Mouse (Mus musculus): ENCODE results near the gene Anapc4.

GRCm38 (mm10) chr5:52904246-52904645, 70.4 kb downstream of the Anapc4 start:
- TF ChIP-seq CTCF (conservative IDR thresholded peaks at IDR 0.05 in 1 of 2, IDR thresholded peaks at IDR 0.05 in 1 of 2; ENCODE audit: low read depth in 2 of 2, low read length in 2 of 2) = no peak
- TF ChIP-seq GABPA (IDR thresholded peaks at IDR 0.05; ENCODE audit: insufficient replicate concordance, low read depth, low read length) = no peak
- TF ChIP-seq EP300 (IDR thresholded peaks at IDR 0.05; ENCODE audit: low read length) = no peak
- no peak for TF ChIP-seq ETS1 (conservative IDR thresholded peaks at IDR 0.05; ENCODE audit: low read depth, low read length)
- TF ChIP-seq UBTF (IDR thresholded peaks at IDR 0.05; ENCODE audit: low read depth, low read length) = no peak
- TF ChIP-seq CHD2 (IDR thresholded peaks at IDR 0.05; ENCODE audit: low read length) = no peak
- no peak for TF ChIP-seq SMC3 (IDR thresholded peaks at IDR 0.05; ENCODE audit: low read depth, low read length)
- TF ChIP-seq USF2 (conservative IDR thresholded peaks at IDR 0.05; ENCODE audit: low read depth, low read length) = no peak
- no peak for TF ChIP-seq NRF1 (IDR thresholded peaks at IDR 0.05; ENCODE audit: low read depth, low read length)
- TF ChIP-seq JUND (conservative IDR thresholded peaks at IDR 0.05; ENCODE audit: low read depth, low read length) = no peak
- TF ChIP-seq POLR2A (IDR thresholded peaks at IDR 0.05; ENCODE audit: low read depth, low read length) = no peak
- no peak for TF ChIP-seq BHLHE40 (IDR thresholded peaks at IDR 0.05; ENCODE audit: low read depth, low read length)
